Mouse (Mus musculus) kidney, adult 8-10 months (tissue): ENCODE results near the gene Gcfc2.

ENCODE experiments used
- DNase-seq, 2 experiments: peaks; one replicate each; pipeline ENCODE4 v3.0.0; 2022

Gcfc2 gene

DNA sequence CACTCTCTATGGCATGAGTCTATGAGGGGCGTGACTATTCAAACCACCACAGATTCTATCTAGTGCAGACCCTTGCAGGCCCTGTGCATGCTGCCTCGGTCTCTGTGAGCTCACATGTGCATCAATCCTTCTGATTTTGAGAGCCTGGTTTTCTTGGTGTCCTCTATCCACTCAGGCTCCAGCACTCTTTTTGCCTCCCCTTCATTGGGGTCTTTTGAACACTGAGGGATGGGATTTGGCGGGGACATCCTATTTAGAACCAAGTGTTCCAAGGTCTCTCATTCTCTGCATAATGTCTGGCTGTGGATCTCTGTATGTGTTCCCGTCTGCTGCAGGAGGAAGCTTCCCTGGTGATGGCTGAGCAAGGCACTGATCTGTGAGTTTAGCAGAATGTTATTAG lies 55.8 kb downstream of the Gcfc2 start:
- no peak for DNase-seq

- DNase-seq: no peak
Measured at GRCm38 (mm10) chr6:81986171-81986570, 62.7 kb downstream of the Gcfc2 start.

DNA sequence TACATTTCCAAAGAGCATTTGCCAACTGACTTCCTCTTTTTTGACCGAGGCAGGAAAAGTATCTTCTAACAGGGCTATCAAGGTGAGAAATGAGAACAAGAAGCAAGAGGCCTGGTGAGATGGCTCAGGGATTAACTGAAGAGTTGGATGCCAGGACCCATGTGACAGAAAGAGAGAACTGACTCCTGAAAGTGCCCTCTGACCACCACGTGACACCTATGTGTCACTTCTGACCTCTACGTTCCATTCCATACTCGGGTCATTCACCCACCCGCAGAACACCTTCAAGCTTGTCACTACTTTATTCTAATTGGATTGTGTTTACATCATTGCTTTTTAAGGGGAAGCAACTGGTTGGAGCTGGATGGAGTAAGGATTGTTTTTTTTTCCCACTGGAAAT lies 63.1 kb downstream of the Gcfc2 start:
- peak; percentile 76 to 84 for DNase-seq

- DNase-seq: peak; percentile 86 to 89
Measured at GRCm38 (mm10) chr6:81987010-81987409, 63.5 kb downstream of the Gcfc2 start.

DNA sequence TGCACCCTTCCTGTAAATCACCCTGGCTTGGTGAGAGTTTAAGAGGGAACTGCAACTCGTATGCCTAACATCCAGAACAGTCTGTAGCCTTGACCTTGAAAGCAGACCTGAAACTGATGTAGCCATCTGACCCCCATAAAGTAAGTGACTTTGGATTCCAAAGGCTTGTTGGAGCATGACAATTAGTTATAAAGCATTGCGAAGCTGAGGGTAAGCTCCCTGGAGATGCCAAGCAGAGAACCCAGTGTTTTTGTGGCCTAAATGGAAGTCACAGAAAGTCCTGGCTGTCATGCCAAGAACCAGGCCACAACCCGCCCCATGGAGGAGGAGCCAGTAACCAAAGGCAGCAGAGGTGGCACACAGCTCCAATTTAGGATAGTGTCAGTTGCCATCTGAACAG lies 64.1 kb downstream of the Gcfc2 start:
- DNase-seq: peak; percentile 84 to 91

DNA sequence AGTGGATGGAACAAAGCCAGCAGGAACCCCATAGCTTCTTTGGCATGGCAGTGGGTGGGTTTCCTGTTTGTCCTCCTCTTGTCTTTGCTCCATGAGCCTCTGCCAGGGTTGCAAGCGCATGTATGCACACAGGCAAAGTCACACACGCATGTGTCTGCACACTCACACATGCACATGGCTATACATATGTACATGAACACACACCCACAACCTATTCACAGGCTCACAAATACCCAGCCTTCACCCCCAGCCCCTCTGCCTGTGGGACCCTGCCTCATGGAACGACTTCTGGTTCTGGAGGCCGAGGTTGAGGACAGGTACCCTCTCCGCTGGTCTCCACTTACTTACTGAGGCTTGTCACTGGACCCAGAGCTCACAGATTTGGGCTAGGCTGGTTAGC lies 64.9 kb downstream of the Gcfc2 start:
- no peak for DNase-seq

DNA sequence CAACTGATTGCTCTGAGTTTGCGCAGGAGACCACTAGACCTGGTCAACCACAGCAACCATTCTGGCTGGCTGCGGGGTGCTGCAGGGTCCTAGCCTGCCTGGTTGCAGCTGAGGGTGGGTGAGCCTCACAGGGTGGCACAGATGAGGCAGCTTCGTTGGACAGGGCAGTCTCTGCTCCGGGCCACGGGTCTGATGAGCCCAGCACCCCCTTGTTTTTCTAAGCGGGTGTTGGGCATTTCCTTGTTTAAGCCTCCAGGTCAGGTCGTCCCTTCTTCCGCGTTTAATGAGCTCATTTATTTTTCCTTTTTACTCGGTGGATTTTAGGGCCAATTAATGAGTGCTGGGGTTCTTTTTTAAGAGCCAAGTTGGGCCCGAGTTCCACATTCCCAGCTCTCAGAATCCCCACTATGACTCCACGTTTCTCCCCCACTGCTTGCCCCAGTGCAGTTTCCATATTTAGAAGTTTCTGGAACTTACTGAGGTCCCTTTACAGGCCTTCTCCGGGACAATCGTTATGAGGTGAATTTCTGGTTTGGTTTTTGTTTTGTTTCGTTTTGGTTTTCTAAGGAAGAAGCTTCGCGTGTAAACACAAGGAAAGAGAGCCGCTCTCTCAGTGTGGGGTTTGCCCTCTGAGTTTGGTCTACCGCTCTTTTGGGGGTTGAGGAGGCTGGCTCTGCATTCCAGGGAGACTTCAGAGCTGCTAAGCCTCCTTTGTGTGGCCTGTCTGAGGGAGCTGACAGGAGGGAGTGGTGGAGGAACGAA lies 66.8 kb downstream of the Gcfc2 start:
- DNase-seq: no peak
